Mouse (Mus musculus): ENCODE results near the gene Crhr1. TPM values are rescaled to one million over a fixed set of nuclear protein-coding genes. Genes with fewer than 3 reads are reported as not detected.

Gene Crhr1
- polyA plus RNA-seq, 1 experiment from 2014 or later: not detected

- ChIA-PET CTCF (no interaction called here), POLR2A (no interaction called here)
- no peak for TF ChIP-seq CTCF (IDR thresholded peaks at IDR 0.05)
- ATAC-seq (no peak), DNase-seq (ENCODE audit: low read depth, low spot score) (no peak)
- H3K27me3 ChIP-seq: no peaks in the 10 kb centered on the region
- in situ Hi-C loops (cut with MboI; ENCODE audit: low pct_unique_long_range_greater_than_20kb): no loop called here
Measured at GRCm38 (mm10) chr11:104221751-104222150, 89.1 kb downstream of the Crhr1 start.

GRCm38 (mm10) chr11:104223301-104223700, 90.6 kb downstream of the Crhr1 start:
- no peak for DNase-seq (ENCODE audit: low read depth, low spot score)
- H3K27me3 ChIP-seq: no peaks in the 10 kb centered on the region
- ChIA-PET POLR2A (interaction anchor here (0.6 kb wide), 1 partner anchor 296 kb away, joined by 3 read pairs; no protein-coding TSS in a partner anchor), CTCF (no interaction called here)
- in situ Hi-C loops (cut with MboI; ENCODE audit: low pct_unique_long_range_greater_than_20kb): no loop called here
- TF ChIP-seq CTCF (IDR thresholded peaks at IDR 0.05): no peak
- ATAC-seq: no peak

Other genes starting within 250 kb of the Crhr1 start
- gene Nsf, start 178.8 kb upstream of the Crhr1 start, polyA plus RNA-seq (2021): 26.3 TPM
- 35.9 TPM for gene Arf2, start 166.1 kb upstream of the Crhr1 start, polyA plus RNA-seq (2021)
- not detected for gene Sppl2c, start 53.5 kb downstream of the Crhr1 start, polyA plus RNA-seq (2021)
- 27.2 TPM for gene Mapt, start 98.5 kb downstream of the Crhr1 start, polyA plus RNA-seq (2021)

All from Patski (cell line).